Mouse (Mus musculus) retina, adult 2 months (tissue): ENCODE measurements around the gene Gm10134.
A peak's percentile ranks its signal among the peaks of the same experiment; 100 is the strongest.
"Not testable (repeated sequence)": the region's sequence is repeated elsewhere in the genome, so short reads cannot be mapped to it uniquely, and the experiment has no call there.

Source experiments
- DNase-seq: peaks from one replicate; pipeline ENCODE4 v3.0.0-alpha.2; 2012; ENCODE audit warnings: low read depth, low spot score

The Gm10134 gene

GRCm38 (mm10) chr2:28504676-28505075 lies 1.2 kb upstream of the Gm10134 start:
- no peak for DNase-seq

GRCm38 (mm10) chr2:28506291-28506690 lies 396 bp downstream of the Gm10134 start:
- no peak for DNase-seq

- DNase-seq: not testable (repeated sequence)
These were observed 5.7 kb downstream of the Gm10134 start for GRCm38 (mm10) chr2:28511600-28511999.

- DNase-seq: peak; percentile 67
These were observed 7.0 kb downstream of the Gm10134 start, which contains the start of gene Ralgds for GRCm38 (mm10) chr2:28512798-28513401. Ralgds (plus strand) TSS chr2:28513125.

- DNase-seq: no peak
These were observed 7.8 kb downstream of the Gm10134 start for GRCm38 (mm10) chr2:28513431-28514370.

GRCm38 (mm10) chr2:28514489-28514888 lies 8.6 kb downstream of the Gm10134 start:
- no peak for DNase-seq

- no peak for DNase-seq
These were observed 11.5 kb downstream of the Gm10134 start for GRCm38 (mm10) chr2:28517206-28517909.

- no peak for DNase-seq
These were observed 12.3 kb downstream of the Gm10134 start for GRCm38 (mm10) chr2:28518231-28518630.

GRCm38 (mm10) chr2:28520581-28520980 lies 14.7 kb downstream of the Gm10134 start:
- DNase-seq: no peak

GRCm38 (mm10) chr2:28521571-28522151 lies 15.8 kb downstream of the Gm10134 start:
- DNase-seq: no peak

GRCm38 (mm10) chr2:28522166-28522565 lies 16.3 kb downstream of the Gm10134 start:
- no peak for DNase-seq

GRCm38 (mm10) chr2:28523643-28524117 lies 17.8 kb downstream of the Gm10134 start:
- no peak for DNase-seq

- no peak for DNase-seq
These were observed 18.5 kb downstream of the Gm10134 start for GRCm38 (mm10) chr2:28524406-28524805.

- DNase-seq: no peak
These were observed 19.5 kb downstream of the Gm10134 start for GRCm38 (mm10) chr2:28525219-28525942.

GRCm38 (mm10) chr2:28525943-28526876 lies 20.3 kb downstream of the Gm10134 start:
- DNase-seq: no peak

GRCm38 (mm10) chr2:28527436-28528353 lies 21.8 kb downstream of the Gm10134 start:
- no peak for DNase-seq

GRCm38 (mm10) chr2:28528354-28528730 lies 22.4 kb downstream of the Gm10134 start:
- DNase-seq: no peak

- no peak for DNase-seq
These were observed 24.0 kb downstream of the Gm10134 start for GRCm38 (mm10) chr2:28529856-28530255.

GRCm38 (mm10) chr2:28530311-28530710 lies 24.4 kb downstream of the Gm10134 start:
- no peak for DNase-seq
